Mouse (Mus musculus) heart, adult 2 months (tissue): ENCODE data around the gene Apba2.

Experiments
- CTCF ChIP-seq: fragments of 200-600 bp; IDR thresholded peaks from 2 replicates; pipeline ENCODE4 v1.8.1; 2022; ENCODE audit warnings: antibody characterized with exemption, mild to moderate bottlenecking, moderate library complexity
- POLR2A ChIP-seq: fragments of 200-500 bp; IDR thresholded peaks from 2 replicates; pipeline ENCODE4 v1.6.1; 2011; ENCODE audit warnings: mild to moderate bottlenecking, low read depth, low read length, control low read depth; ENCODE audit not compliant: insufficient read depth

DNA sequence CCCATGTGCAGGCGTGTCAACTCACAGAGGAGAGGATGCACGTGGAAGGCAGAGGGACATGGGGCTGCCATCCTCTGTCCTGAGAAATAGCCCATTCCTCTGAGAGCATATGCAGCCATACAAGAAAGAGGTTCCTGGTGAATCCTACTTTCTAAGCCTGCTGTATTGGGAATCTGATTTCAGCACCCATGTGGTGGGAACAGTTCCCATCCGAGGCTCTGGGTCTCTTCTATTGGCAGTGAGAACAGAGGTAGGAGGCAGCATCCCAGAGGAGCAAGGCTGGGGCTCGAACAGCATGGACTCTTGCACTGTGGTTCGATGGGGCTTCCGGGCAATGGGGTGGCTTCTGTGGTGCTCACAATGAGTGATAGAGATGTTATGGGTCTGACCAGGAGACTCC lies 93.8 kb downstream of the Apba2 start:
- no peak for TF ChIP-seq CTCF
- TF ChIP-seq POLR2A, result no peak
